Mouse (Mus musculus): ENCODE data around the gene Chil3. TPM values are rescaled to one million over a fixed set of nuclear protein-coding genes. Genes with fewer than 3 reads are reported as not detected.

Chil3 gene
- 0.21 and 0.43 TPM in 2 replicates for polyA plus RNA-seq (2012; rRNA removed)

DNA sequence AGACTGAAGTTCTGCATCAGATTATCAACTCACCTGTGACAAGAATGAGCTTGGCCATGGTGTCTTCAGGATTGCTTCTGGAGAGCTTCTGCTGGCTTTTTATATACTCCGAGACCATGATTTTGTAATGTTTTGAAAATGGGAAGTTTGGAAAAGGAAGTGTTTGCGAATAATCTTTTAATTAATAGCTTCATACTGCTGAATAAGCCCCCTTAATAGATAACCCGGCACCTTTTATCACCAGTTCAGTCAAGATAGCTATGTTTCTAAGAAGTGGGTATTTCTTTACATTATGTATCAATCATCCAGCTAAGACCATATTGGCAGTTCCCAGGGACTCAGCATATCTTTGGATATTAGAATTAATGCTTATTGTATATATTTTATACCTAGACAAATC is at the start of gene Chil3:
Gene Chil3, minus strand, starts transcription at position 101 of the 400 bp plus-strand sequence.

GRCm38 (mm10) chr3:106112929-106113328 is 54.4 kb downstream of the Chil3 start, which contains the start of gene Chia1:
TSS of gene Chia1 (plus strand) at chr3:106113229.

Other genes with a start within 250 kb of the Chil3 start
- 4.0 and 4.3 TPM in 2 replicates for gene I830077J02Rik, start 234.9 kb downstream of the Chil3 start, polyA plus RNA-seq (2012; rRNA removed)
- gene Wdr77, start 208.2 kb downstream of the Chil3 start, polyA plus RNA-seq (2012; rRNA removed): 14.9 and 24.6 TPM in 2 replicates
- 203 and 219 TPM in 2 replicates for gene Atp5f1, start 207.5 kb downstream of the Chil3 start, polyA plus RNA-seq (2012; rRNA removed)
- 1.3 and 1.6 TPM in 2 replicates for gene Ovgp1, start 193.9 kb downstream of the Chil3 start, polyA plus RNA-seq (2012; rRNA removed)
- not detected in 2 replicates for gene Pifo, start 152.9 kb downstream of the Chil3 start, polyA plus RNA-seq (2012; rRNA removed)
- 0.06 TPM in 1 of 2 replicates, not detected in the other for gene Chil5, start 134.8 kb downstream of the Chil3 start, polyA plus RNA-seq (2012; rRNA removed)
- gene Chia1, start 54.3 kb downstream of the Chil3 start, polyA plus RNA-seq (2012; rRNA removed): not detected in 2 replicates
- not detected in 2 replicates for gene Chil4, start 51.9 kb upstream of the Chil3 start, polyA plus RNA-seq (2012; rRNA removed)
- gene Chil6, start 238.6 kb upstream of the Chil3 start, polyA plus RNA-seq (2012; rRNA removed): 0.02 and 0.05 TPM in 2 replicates

Data from liver, embryonic 14 days (tissue).